Mouse (Mus musculus): Measurements from ENCODE around the gene Wscd2.

GRCm38 (mm10) chr5:113634024-113634651 lies 144.0 kb downstream of the Wscd2 start:
- no peak for TF ChIP-seq POLR2A (IDR thresholded peaks at IDR 0.05; ENCODE audit: borderline replicate concordance, extremely low read depth, insufficient read depth, insufficient read length, poor library complexity, severe bottlenecking)
- no peak for TF ChIP-seq CTCF (IDR thresholded peaks at IDR 0.05; ENCODE audit: borderline replicate concordance, extremely low read depth, insufficient read depth, insufficient read length)
